Mouse (Mus musculus) heart, adult 2 months (tissue): ENCODE results near the gene Plcb4. TPM values are rescaled to one million over a fixed set of nuclear protein-coding genes. Genes with fewer than 3 reads are reported as not detected.

Experiments used
- DNase-seq, 2 experiments: peaks; one replicate each; pipeline ENCODE4 v3.0.0; 2021
- H3K27ac ChIP-seq: fragments of 200-600 bp; 2 replicates; pipeline ENCODE4 v1.8.1; 2022
- H3K27me3 ChIP-seq: fragments of 200-500 bp; 2 replicates; pipeline ENCODE4 v1.6.1; 2012; ENCODE audit warnings: mild to moderate bottlenecking, low read length, inconsistent platforms, mixed read lengths; ENCODE audit not compliant: control insufficient read depth, insufficient read depth
- H3K36me3 ChIP-seq: fragments of 200-500 bp; 2 replicates; pipeline ENCODE4 v1.6.1; 2012; ENCODE audit warnings: low read length, inconsistent platforms; ENCODE audit not compliant: control insufficient read depth, insufficient read depth
- H3K4me1 ChIP-seq: fragments of 200-500 bp; 2 replicates; pipeline ENCODE4 v1.6.1; 2011; ENCODE audit warnings: low read length; ENCODE audit not compliant: control insufficient read depth, insufficient read depth
- H3K4me3 ChIP-seq: fragments of 200-600 bp; 2 replicates; pipeline ENCODE4 v1.8.1; 2022
- H3K79me2 ChIP-seq: fragments of 200-500 bp; replicated peaks from 2 replicates; pipeline ENCODE4 v1.6.1; 2012; ENCODE audit warnings: mild to moderate bottlenecking, inconsistent platforms, low read length, moderate library complexity, mixed read lengths; ENCODE audit not compliant: control insufficient read depth, insufficient read depth
- H3K9ac ChIP-seq: fragments of 200-500 bp; 2 replicates; pipeline ENCODE4 v1.6.1; 2012; ENCODE audit warnings: low read depth, mild to moderate bottlenecking, control low read depth, inconsistent platforms, low read length, mixed read lengths
- CTCF ChIP-seq: fragments of 200-600 bp; IDR thresholded peaks from 2 replicates; pipeline ENCODE4 v1.8.1; 2022; ENCODE audit warnings: antibody characterized with exemption, mild to moderate bottlenecking, moderate library complexity
- EP300 ChIP-seq: fragments of 200-500 bp; IDR thresholded peaks from 2 replicates; pipeline ENCODE4 v1.6.1; 2011; ENCODE audit warnings: low read depth, low read length, control low read depth; ENCODE audit not compliant: insufficient read depth
- POLR2A ChIP-seq: fragments of 200-500 bp; IDR thresholded peaks from 2 replicates; pipeline ENCODE4 v1.6.1; 2011; ENCODE audit warnings: mild to moderate bottlenecking, low read depth, low read length, control low read depth; ENCODE audit not compliant: insufficient read depth
- WGBS: fragments of 180-500 bp; shearing (Covaris S2); methylation state at CpG from one replicate; pipeline ENCODE4 v1.1.7; 2018; 5-methylcytosine and 5-hydroxymethylcytosine counted together
- intact Hi-C: fragments of 180-260 bp; cut with DNase I; formaldehyde crosslinking; loops from one replicate; pipeline ENCODE4 v1.15.1; 2025
- polyA plus RNA-seq: library from polyadenylated mRNA; depleted of rRNA; stranded (reverse); fragments of >200 nt; gene quantifications from 2 replicates; pipeline ENCODE4 v1.2.3, GENCODE M21; 2012
- total RNA-seq, 2 experiments: library from RNA; stranded (reverse); gene quantifications; 2 replicates each; pipeline ENCODE4 v1.2.3; 2021

Gene Plcb4
- total and polyA plus RNA-seq, 3 experiments: 23.1 to 60.2 (median 55.0) TPM

- Histone ChIP-seq H3K9ac (no peak overlapping the region), H3K4me1 (peaks cover 19% of the 10 kb centered on the region), H3K27ac (no peak overlapping the region), H3K36me3 (peaks cover 31% of the 10 kb centered on the region), H3K79me2 (peaks cover 4% of the 10 kb centered on the region), H3K27me3 (no peaks in the 10 kb centered on the region), H3K4me3 (no peak overlapping the region)
- no peak for DNase-seq
- TF ChIP-seq EP300 (no peak), CTCF (no peak)
- WGBS: 69% methylated on average over 2 of the region's 2 CpGs
- intact Hi-C loops: loop anchor here (5.0 kb wide), 1 partner anchor 92 kb away; no protein-coding TSS in a partner anchor
Observed at GRCm38 (mm10) chr2:135825645-135826044, 166.8 kb downstream of the Plcb4 start.

GRCm38 (mm10) chr2:135826616-135827360 lies 168.0 kb downstream of the Plcb4 start:
- intact Hi-C loops: loop anchor here (5.0 kb wide), 1 partner anchor 91 kb away; no protein-coding TSS in a partner anchor
- Histone ChIP-seq H3K27me3 (no peaks in the 10 kb centered on the region), H3K9ac (no peak overlapping the region), H3K27ac (no peak overlapping the region), H3K79me2 (peaks cover 4% of the 10 kb centered on the region), H3K4me1 (peaks cover 19% of the 10 kb centered on the region), H3K36me3 (peaks cover 31% of the 10 kb centered on the region), H3K4me3 (no peak overlapping the region)
- WGBS: 98% methylated on average over 3 of the region's 3 CpGs
- DNase-seq: no peak
- TF ChIP-seq POLR2A (no peak), CTCF (no peak), EP300 (no peak)

GRCm38 (mm10) chr2:135828446-135828845 lies 169.6 kb downstream of the Plcb4 start:
- H3K36me3 ChIP-seq: peaks cover 31% of the 10 kb centered on the region
- peaks cover 4% of the 10 kb centered on the region for H3K79me2 ChIP-seq
- no peaks in the 10 kb centered on the region for H3K27me3 ChIP-seq
- no peak for TF ChIP-seq EP300
- TF ChIP-seq POLR2A: no peak
- no peak for TF ChIP-seq CTCF
- no peak overlapping the region for H3K4me3 ChIP-seq
- no peak overlapping the region for H3K27ac ChIP-seq
- peaks cover 19% of the 10 kb centered on the region for H3K4me1 ChIP-seq
- DNase-seq: no peak
- WGBS: 47% methylated on average over 2 of the region's 2 CpGs
- intact Hi-C loops: loop anchor here (5.0 kb wide), 1 partner anchor 89 kb away; no protein-coding TSS in a partner anchor
- no peak overlapping the region for H3K9ac ChIP-seq

GRCm38 (mm10) chr2:135833743-135834142 lies 174.9 kb downstream of the Plcb4 start:
- no peak for DNase-seq
- H3K4me3 ChIP-seq: no peak overlapping the region
- H3K79me2 ChIP-seq: peaks cover 2% of the 10 kb centered on the region
- H3K27ac ChIP-seq: no peak overlapping the region
- 96% methylated on average over 3 of the region's 3 CpGs for WGBS
- no peak for TF ChIP-seq CTCF
- no peak for TF ChIP-seq POLR2A
- TF ChIP-seq EP300: no peak
- intact Hi-C loops: no loop called here
- H3K27me3 ChIP-seq: no peaks in the 10 kb centered on the region
- H3K4me1 ChIP-seq: peaks cover 17% of the 10 kb centered on the region
- H3K9ac ChIP-seq: no peak overlapping the region
- peaks cover 23% of the 10 kb centered on the region for H3K36me3 ChIP-seq

DNA sequence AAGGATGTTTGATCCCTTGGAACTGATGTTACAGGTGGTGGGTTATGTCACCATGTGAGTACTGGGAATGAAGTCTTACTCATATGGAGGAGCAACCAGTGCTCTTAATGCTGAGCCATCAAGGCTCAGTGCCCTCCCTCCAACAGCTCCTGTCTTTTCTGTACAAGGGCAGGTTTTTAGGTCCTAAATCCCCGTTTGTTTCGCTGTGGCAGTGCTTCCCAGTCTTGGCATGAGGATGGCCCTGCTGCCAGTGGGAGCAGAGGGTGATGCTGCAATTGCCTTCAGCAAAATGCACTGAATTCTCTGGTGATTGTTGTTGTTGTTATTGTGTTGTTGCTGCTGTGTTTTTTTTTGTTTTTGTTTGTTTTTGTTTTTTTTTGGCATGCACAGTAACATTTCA lies 175.6 kb downstream of the Plcb4 start:
- no peaks in the 10 kb centered on the region for H3K27me3 ChIP-seq
- peaks cover 18% of the 10 kb centered on the region for H3K36me3 ChIP-seq
- no peak for DNase-seq
- peaks cover 2% of the 10 kb centered on the region for H3K79me2 ChIP-seq
- intact Hi-C loops: no loop called here
- no peak overlapping the region for H3K9ac ChIP-seq
- peaks cover 15% of the 10 kb centered on the region for H3K4me1 ChIP-seq
- 92% methylated on average over 2 of the region's 2 CpGs for WGBS
- TF ChIP-seq POLR2A: no peak
- TF ChIP-seq EP300: no peak
- no peak for TF ChIP-seq CTCF
- H3K27ac ChIP-seq: no peak overlapping the region
- no peak overlapping the region for H3K4me3 ChIP-seq

DNA sequence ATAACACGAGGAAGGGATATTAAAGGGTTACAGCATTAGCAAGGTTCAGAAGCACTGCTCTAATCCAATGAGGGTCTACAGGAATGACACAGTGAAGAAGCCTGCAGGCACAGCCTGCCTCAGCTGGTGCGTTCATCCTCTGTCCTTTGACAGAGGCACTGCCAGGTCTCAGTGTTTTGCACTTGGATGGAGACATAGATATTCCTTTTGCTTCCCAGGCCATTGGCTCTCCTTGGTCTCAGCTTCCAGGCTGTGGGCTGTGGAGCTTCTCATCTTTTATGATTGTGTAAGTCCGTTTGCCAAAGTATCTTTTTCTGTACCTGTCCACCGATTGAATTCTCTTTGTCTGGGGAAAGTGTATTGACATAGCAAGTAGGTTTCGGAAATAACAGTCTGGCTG lies 177.1 kb downstream of the Plcb4 start:
- TF ChIP-seq POLR2A: no peak
- TF ChIP-seq EP300: no peak
- TF ChIP-seq CTCF: no peak
- DNase-seq: no peak
- Histone ChIP-seq H3K4me3 (no peak overlapping the region), H3K27me3 (no peaks in the 10 kb centered on the region), H3K79me2 (no peaks in the 10 kb centered on the region; the same call in none of the 2 replicates), H3K27ac (no peak overlapping the region), H3K4me1 (peaks cover 9% of the 10 kb centered on the region; the same call in 1 of the 2 replicates), H3K36me3 (peaks cover 12% of the 10 kb centered on the region), H3K9ac (no peak overlapping the region)
- 93% methylated on average over 5 of the region's 5 CpGs for WGBS
- intact Hi-C loops: no loop called here
